Mouse (Mus musculus) megakaryocyte, embryonic 14.5 days (primary cell): ENCODE data around the gene Nr1d2. TPM values are rescaled to one million over a fixed set of nuclear protein-coding genes. Genes with fewer than 3 reads are reported as not detected.
A peak's percentile ranks its signal among the peaks of the same experiment; 100 is the strongest.
"Not testable (repeated sequence)": the region's sequence is repeated elsewhere in the genome, so short reads cannot be mapped to it uniquely, and the experiment has no call there.

Source experiments
- H3K27me3 ChIP-seq: replicated peaks from 2 replicates; pipeline ENCODE3; 2012; ENCODE audit warnings: inconsistent platforms
- H3K36me3 ChIP-seq: replicated peaks from 2 replicates; pipeline ENCODE3; 2012; ENCODE audit warnings: low read length, inconsistent platforms, mixed read lengths
- H3K4me1 ChIP-seq: 2 replicates; pipeline ENCODE4 v1.6.1; 2012; ENCODE audit warnings: inconsistent platforms
- H3K4me3 ChIP-seq: replicated peaks from 2 replicates; pipeline ENCODE3; 2012; ENCODE audit warnings: moderate library complexity, mild to moderate bottlenecking, inconsistent platforms
- H3K9me3 ChIP-seq: 2 replicates; pipeline ENCODE4 v1.6.1; 2012; ENCODE audit warnings: inconsistent platforms
- FLI1 ChIP-seq: IDR thresholded peaks from 2 replicates; pipeline ENCODE4 v1.6.1; 2012; ENCODE audit warnings: low read length, inconsistent platforms, mixed read lengths
- GATA1 ChIP-seq: IDR thresholded peaks from 3 replicates; pipeline ENCODE4 v1.6.1; 2012; ENCODE audit warnings: mixed read lengths, low read length, inconsistent platforms, borderline replicate concordance
- polyA plus RNA-seq: library from polyadenylated mRNA; stranded (reverse); fragments of >175 nt; gene quantifications from 2 replicates; pipeline ENCODE4 v1.2.3, GENCODE M21; 2012; ENCODE audit warnings: low replicate concordance; ENCODE audit not compliant: insufficient read depth

Nr1d2 gene
- polyA plus RNA-seq, 1 experiment, result 0.32 TPM

- Histone ChIP-seq H3K27me3 (no peaks in the 10 kb centered on the region), H3K4me1 (peaks cover 6% of the 10 kb centered on the region; the same call in 1 of the 2 replicates), H3K9me3 (no peaks in the 10 kb centered on the region), H3K36me3 (peaks cover 30% of the 10 kb centered on the region), H3K4me3 (no peak overlapping the region)
- TF ChIP-seq GATA1 (no peak), FLI1 (no peak)
Observed at GRCm38 (mm10) chr14:18263427-18263826, 24.5 kb upstream of the Nr1d2 start.

- Histone ChIP-seq H3K36me3 (peaks cover 9% of the 10 kb centered on the region), H3K9me3 (no peaks in the 10 kb centered on the region), H3K4me3 (no peak overlapping the region), H3K4me1 (peaks cover 6% of the 10 kb centered on the region; the same call in 1 of the 2 replicates), H3K27me3 (no peaks in the 10 kb centered on the region)
- TF ChIP-seq FLI1 (no peak), GATA1 (no peak)
Observed at GRCm38 (mm10) chr14:18261203-18261602, 22.3 kb upstream of the Nr1d2 start.

- peaks cover 6% of the 10 kb centered on the region for H3K4me1 ChIP-seq
- H3K4me3 ChIP-seq, result no peak overlapping the region
- TF ChIP-seq GATA1 (no peak), FLI1 (no peak)
- peaks cover 3% of the 10 kb centered on the region for H3K27me3 ChIP-seq
- no peaks in the 10 kb centered on the region for H3K9me3 ChIP-seq
- no peaks in the 10 kb centered on the region for H3K36me3 ChIP-seq
Observed at GRCm38 (mm10) chr14:18242638-18243130, 3.8 kb upstream of the Nr1d2 start.

GRCm38 (mm10) chr14:18241786-18242185 lies 2.9 kb upstream of the Nr1d2 start:
- TF ChIP-seq GATA1, result no peak
- no peak for TF ChIP-seq FLI1
- Histone ChIP-seq H3K36me3 (no peaks in the 10 kb centered on the region), H3K9me3 (no peaks in the 10 kb centered on the region), H3K4me1 (peaks cover 14% of the 10 kb centered on the region), H3K4me3 (no peak overlapping the region), H3K27me3 (peaks cover 3% of the 10 kb centered on the region)

- Histone ChIP-seq H3K27me3 (peaks cover 3% of the 10 kb centered on the region), H3K4me1 (peaks cover 19% of the 10 kb centered on the region), H3K9me3 (no peaks in the 10 kb centered on the region), H3K4me3 (no peak overlapping the region), H3K36me3 (no peaks in the 10 kb centered on the region)
- no peak for TF ChIP-seq FLI1
- TF ChIP-seq GATA1, result no peak
Observed at GRCm38 (mm10) chr14:18240132-18240531, 1.2 kb upstream of the Nr1d2 start.

- Histone ChIP-seq H3K4me3 (peak overlapping the region; percentile 96), H3K4me1 (peaks cover 38% of the 10 kb centered on the region), H3K36me3 (no peaks in the 10 kb centered on the region), H3K27me3 (no peaks in the 10 kb centered on the region), H3K9me3 (no peaks in the 10 kb centered on the region)
- TF ChIP-seq GATA1 (no peak), FLI1 (no peak)
Observed at GRCm38 (mm10) chr14:18238131-18238749, 687 bp downstream of the Nr1d2 start.

- H3K9me3 ChIP-seq, result no peaks in the 10 kb centered on the region
- peaks cover 41% of the 10 kb centered on the region for H3K4me1 ChIP-seq
- peak overlapping the region; percentile 96 for H3K4me3 ChIP-seq
- H3K27me3 ChIP-seq, result no peaks in the 10 kb centered on the region
- H3K36me3 ChIP-seq, result no peaks in the 10 kb centered on the region
- TF ChIP-seq FLI1 (no peak), GATA1 (no peak)
Observed at GRCm38 (mm10) chr14:18237381-18237780, 1.5 kb downstream of the Nr1d2 start.

GRCm38 (mm10) chr14:18236496-18237235 lies 2.3 kb downstream of the Nr1d2 start:
- H3K36me3 ChIP-seq, H3K4me3 ChIP-seq, H3K9me3 ChIP-seq, H3K27me3 ChIP-seq: not testable (repeated sequence)
- H3K4me1 ChIP-seq, result peaks cover 41% of the 10 kb centered on the region

GRCm38 (mm10) chr14:18233981-18234960 lies 4.7 kb downstream of the Nr1d2 start:
- TF ChIP-seq FLI1 (no peak), GATA1 (no peak)
- Histone ChIP-seq H3K9me3 (no peaks in the 10 kb centered on the region), H3K36me3 (no peaks in the 10 kb centered on the region), H3K4me3 (peak overlapping the region; percentile 86), H3K4me1 (peaks cover 37% of the 10 kb centered on the region), H3K27me3 (no peaks in the 10 kb centered on the region)
